Mouse (Mus musculus) small intestine, adult 2 months (tissue): Measurements from ENCODE around the gene Gpc1. TPM values are rescaled to one million over a fixed set of nuclear protein-coding genes. Genes with fewer than 3 reads are reported as not detected.
A peak's percentile ranks its signal among the peaks of the same experiment; 100 is the strongest.

ENCODE experiments used
- H3K27ac ChIP-seq: fragments of 200-500 bp; 2 replicates; pipeline ENCODE4 v1.5.1; 2012; ENCODE audit warnings: low read depth, low read length, control low read depth, inconsistent platforms; ENCODE audit not compliant: insufficient read depth
- H3K27me3 ChIP-seq: fragments of 200-500 bp; 2 replicates; pipeline ENCODE4 v1.6.1; 2012; ENCODE audit warnings: mild to moderate bottlenecking, moderate library complexity, low read length, inconsistent platforms; ENCODE audit not compliant: control insufficient read depth, insufficient read depth
- H3K36me3 ChIP-seq: fragments of 200-500 bp; 2 replicates; pipeline ENCODE4 v1.6.1; 2012; ENCODE audit warnings: mild to moderate bottlenecking, low read length, control low read depth, inconsistent platforms; ENCODE audit not compliant: control insufficient read depth, insufficient read depth
- H3K4me1 ChIP-seq: fragments of 200-500 bp; 2 replicates; pipeline ENCODE4 v1.6.1; 2012; ENCODE audit warnings: low read length, inconsistent platforms, mixed read lengths; ENCODE audit not compliant: control insufficient read depth, insufficient read depth, insufficient read length
- H3K4me3 ChIP-seq: fragments of 200-500 bp; 2 replicates; pipeline ENCODE4 v1.5.1; 2012; ENCODE audit warnings: low read depth, mild to moderate bottlenecking, control low read depth, inconsistent platforms, low read length, moderate library complexity
- CTCF ChIP-seq: fragments of 200-500 bp; IDR thresholded peaks from 2 replicates; pipeline ENCODE4 v1.5.1; 2012; ENCODE audit warnings: low read depth, mild to moderate bottlenecking, control low read depth, inconsistent platforms, low read length, moderate library complexity, mixed read lengths; ENCODE audit not compliant: insufficient replicate concordance, insufficient read length; ENCODE audit errors: extremely low read depth
- POLR2A ChIP-seq: fragments of 200-500 bp; IDR thresholded peaks from 2 replicates; pipeline ENCODE4 v1.6.1; 2012; ENCODE audit warnings: low read depth, mild to moderate bottlenecking, control low read depth, inconsistent platforms, low read length, moderate library complexity
- WGBS: fragments of 180-500 bp; shearing (Covaris S2); methylation state at CpG from one replicate; pipeline ENCODE4 v1.1.7; 2018; 5-methylcytosine and 5-hydroxymethylcytosine counted together
- polyA plus RNA-seq: library from polyadenylated mRNA; depleted of rRNA; stranded (reverse); fragments of >200 nt; gene quantifications from 2 replicates; pipeline ENCODE4 v1.2.3, GENCODE M21; 2012; rRNA removed

The Gpc1 gene
- polyA plus RNA-seq, 1 experiment: 8.4 TPM

- peaks cover 27% of the 10 kb centered on the region for H3K4me1 ChIP-seq
- peak; percentile 53 for TF ChIP-seq POLR2A
- peak; percentile 44; the same call in 1 of the 2 replicates for TF ChIP-seq CTCF
- H3K4me3 ChIP-seq: peak within 1 kb of the TSS; percentile 86
- under 1% methylated on average over 81 of the region's 81 CpGs for WGBS
- H3K27ac ChIP-seq: peak within 1 kb of the TSS; percentile 89
- H3K36me3 ChIP-seq: no peaks in the 10 kb centered on the region
- no peaks in the 10 kb centered on the region for H3K27me3 ChIP-seq
Measured at GRCm38 (mm10) chr1:92906779-92907631, 75.6 kb downstream of the Gpc1 start, which contains the start of gene Dusp28. Dusp28 (plus strand) TSS chr1:92906981.

GRCm38 (mm10) chr1:92907632-92908360 lies 76.4 kb downstream of the Gpc1 start:
- Histone ChIP-seq H3K27ac (peak overlapping the region; percentile 48), H3K4me3 (peak overlapping the region; percentile 86), H3K27me3 (no peaks in the 10 kb centered on the region), H3K36me3 (no peaks in the 10 kb centered on the region), H3K4me1 (peaks cover 29% of the 10 kb centered on the region)
- WGBS: 33% methylated on average over 20 of the region's 20 CpGs
- TF ChIP-seq POLR2A (no peak), CTCF (no peak)

- H3K27me3 ChIP-seq: no peaks in the 10 kb centered on the region
- no peak for TF ChIP-seq CTCF
- no peak for TF ChIP-seq POLR2A
- H3K4me1 ChIP-seq: peaks cover 30% of the 10 kb centered on the region
- peaks cover 2% of the 10 kb centered on the region for H3K36me3 ChIP-seq
- no peak overlapping the region for H3K27ac ChIP-seq
- no peak overlapping the region for H3K4me3 ChIP-seq
- WGBS: 95% methylated on average over 3 of the region's 3 CpGs
Measured at GRCm38 (mm10) chr1:92908664-92909063, 77.2 kb downstream of the Gpc1 start.

GRCm38 (mm10) chr1:92909068-92909467 lies 77.6 kb downstream of the Gpc1 start:
- 73% methylated on average over 4 of the region's 4 CpGs for WGBS
- TF ChIP-seq CTCF: peak; percentile 30; the same call in 1 of the 2 replicates
- TF ChIP-seq POLR2A: no peak
- H3K36me3 ChIP-seq: peaks cover 6% of the 10 kb centered on the region
- H3K4me3 ChIP-seq: no peak overlapping the region
- peaks cover 30% of the 10 kb centered on the region for H3K4me1 ChIP-seq
- H3K27ac ChIP-seq: no peak overlapping the region
- no peaks in the 10 kb centered on the region for H3K27me3 ChIP-seq

Other genes with a start within 250 kb of the Gpc1 start
- not detected in 2 replicates for gene Olfr1412, start 245.9 kb upstream of the Gpc1 start, polyA plus RNA-seq
- gene Olfr1411, start 237.2 kb upstream of the Gpc1 start, polyA plus RNA-seq: not detected in 2 replicates
- gene Olfr1410, start 225.9 kb upstream of the Gpc1 start, polyA plus RNA-seq: not detected in 2 replicates
- gene Olfr12, start 213.9 kb upstream of the Gpc1 start, polyA plus RNA-seq: not detected in 2 replicates
- 34.5 and 44.1 TPM in 2 replicates for gene Cops9, start 189.7 kb upstream of the Gpc1 start, polyA plus RNA-seq
- 0.20 TPM in 1 of 2 replicates, not detected in the other for gene Otos, start 182.8 kb upstream of the Gpc1 start, polyA plus RNA-seq
- gene Ankmy1, start 71.3 kb downstream of the Gpc1 start, polyA plus RNA-seq: 0.15 TPM in 1 of 2 replicates, not detected in the other
- 21.5 and 29.9 TPM in 2 replicates for gene Dusp28, start 75.3 kb downstream of the Gpc1 start, polyA plus RNA-seq
- gene Rnpepl1, start 79.1 kb downstream of the Gpc1 start, polyA plus RNA-seq: 240 and 410 TPM in 2 replicates
- 13.7 and 29.0 TPM in 2 replicates for gene Capn10, start 102.7 kb downstream of the Gpc1 start, polyA plus RNA-seq
- gene Gpr35, start 119.2 kb downstream of the Gpc1 start, polyA plus RNA-seq: 16.4 and 25.9 TPM in 2 replicates
- 0.14 and 112 TPM in 2 replicates for gene Aqp12, start 174.7 kb downstream of the Gpc1 start, polyA plus RNA-seq